10 mouse cellular contexts compared by ENCODE assay signal in the genomic region with DNA sequence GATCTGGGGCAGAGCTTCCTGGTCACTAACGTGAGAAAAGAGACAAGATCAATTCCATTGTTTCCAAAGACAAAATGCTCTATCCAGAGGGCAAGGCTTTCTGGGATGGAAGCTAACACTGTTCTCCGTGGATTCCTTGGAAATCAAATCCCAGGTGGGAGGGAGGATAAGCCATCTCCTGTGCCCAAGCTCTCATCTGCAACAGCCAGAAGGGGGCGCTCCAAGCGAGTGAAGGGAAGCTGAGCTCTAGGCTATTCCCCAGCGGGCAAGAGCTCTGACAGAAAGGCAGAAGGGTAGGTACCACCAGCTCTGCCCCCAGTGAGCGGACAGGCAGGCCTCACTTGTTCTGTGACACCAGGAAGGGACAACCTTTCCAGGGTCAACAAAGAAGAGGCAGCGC. TPM values are rescaled to one million over a fixed set of nuclear protein-coding genes. Genes with fewer than 3 reads are reported as not detected.
DNase-seq lines count a peak whose midpoint lies in the region; ATAC-seq and TF ChIP-seq lines count a peak whose summit lies in the region.
"Had no signal": no experiment of that assay in that cellular context is flagged by ENCODE, and none has a peak within 500 bp of the region (broad histone marks: within the 10 kb centered on the region; RNA-seq: fewer than 3 reads in every experiment).

No protein-coding gene starts in this region.

- no peaks in the 10 kb centered on the region for H3K36me3 ChIP-seq in hindbrain, embryonic 10.5 days
- H3K36me3 ChIP-seq in hindbrain, embryonic 16.5 days (ENCODE audit: control insufficient read depth, insufficient read depth, low read length), result no peaks in the 10 kb centered on the region
- no peaks in the 10 kb centered on the region for H3K36me3 ChIP-seq in kidney, adult 2 months (ENCODE audit: control insufficient read depth, insufficient read depth, low read length)
- H3K36me3 ChIP-seq: neural tube, embryonic 12.5 days had no signal

- ATAC-seq in hindbrain, embryonic 16.5 days, result no peak
- peak; percentile 37; the same call in 1 of the 2 replicates for ATAC-seq in neutrophil, adult 5-6 weeks (ENCODE audit: extremely low read depth, insufficient number of reproducible peaks, low FRiP score, poor library complexity, severe bottlenecking)

- no peak for TF ChIP-seq POLR2A in kidney, adult 2 months (IDR thresholded peaks at IDR 0.05; ENCODE audit: low read depth, low read length)

- no peaks in the 10 kb centered on the region for H3K9me3 ChIP-seq in hindbrain, embryonic 10.5 days
- no peaks in the 10 kb centered on the region for H3K9me3 ChIP-seq in hindbrain, embryonic 16.5 days (ENCODE audit: control insufficient read depth, low read length)
- H3K9me3 ChIP-seq: embryonic facial prominence, embryonic 13.5 days; neural tube, embryonic 12.5 days had no signal

- no peak overlapping the region for H3K4me2 ChIP-seq in hindbrain, embryonic 16.5 days (ENCODE audit: low read length)
- H3K4me2 ChIP-seq: embryonic facial prominence, embryonic 13.5 days; neural tube, embryonic 12.5 days had no signal

- no peak overlapping the region for H3K27ac ChIP-seq in hindbrain, embryonic 10.5 days
- no peak overlapping the region for H3K27ac ChIP-seq in hindbrain, embryonic 16.5 days (ENCODE audit: low read depth, low read length)
- no peak overlapping the region for H3K27ac ChIP-seq in kidney, adult 2 months (ENCODE audit: insufficient read depth, low read depth, low read length)
- H3K27ac ChIP-seq: embryonic facial prominence, embryonic 13.5 days; neural tube, embryonic 12.5 days had no signal

- peaks cover 38% of the 10 kb centered on the region for H3K27me3 ChIP-seq in hindbrain, embryonic 10.5 days (ENCODE audit: insufficient read depth, poor library complexity, severe bottlenecking)
- no peaks in the 10 kb centered on the region for H3K27me3 ChIP-seq in hindbrain, embryonic 16.5 days (replicated peaks; ENCODE audit: control insufficient read depth, insufficient read depth, low read length)
- H3K27me3 ChIP-seq in kidney, adult 2 months (replicated peaks; ENCODE audit: control insufficient read depth, insufficient read depth, low read length), result no peaks in the 10 kb centered on the region
- H3K27me3 ChIP-seq: embryonic facial prominence, embryonic 13.5 days had no signal

- peak; percentile 90 for TF ChIP-seq CTCF in kidney, adult 2 months (conservative IDR thresholded peaks at IDR 0.05; ENCODE audit: insufficient read depth, insufficient read length, low read depth, low read length)

- no peak overlapping the region for H3K4me3 ChIP-seq in hindbrain, embryonic 10.5 days
- H3K4me3 ChIP-seq in hindbrain, embryonic 16.5 days (ENCODE audit: low read length), result no peak overlapping the region
- no peak overlapping the region for H3K4me3 ChIP-seq in kidney, adult 2 months (ENCODE audit: insufficient read depth, low read depth, low read length)
- H3K4me3 ChIP-seq: embryonic facial prominence, embryonic 13.5 days; neural tube, embryonic 12.5 days had no signal

- H3K9ac ChIP-seq in hindbrain, embryonic 16.5 days (ENCODE audit: low read depth, low read length), result no peak overlapping the region
- H3K9ac ChIP-seq: embryonic facial prominence, embryonic 13.5 days; neural tube, embryonic 12.5 days had no signal

- 25% methylated on average over 7 of the region's 7 CpGs for WGBS in hindbrain, embryonic 10.5 days
- 29% methylated on average over 7 of the region's 7 CpGs for WGBS in hindbrain, embryonic 16.5 days
- WGBS in kidney, adult 2 months, result 34% methylated on average over 7 of the region's 7 CpGs

- peak; percentile 74 for DNase-seq in hindbrain, embryonic 10.5 days (ENCODE audit: low spot score)
- DNase-seq in brain, adult 2 months (ENCODE audit: low read depth, low spot score), result peak; percentile 84
- DNase-seq in forelimb bud, embryonic 11.5 days (ENCODE audit: low read depth, low spot score), result peak; percentile 75
- DNase-seq in kidney, adult 2 months, result peak; percentile 81
- DNase-seq in left cerebral cortex, postnatal 4 days, result peak; percentile 87
- DNase-seq in testis, postnatal 10 days (ENCODE audit: low spot score), result peak; percentile 94

- intact Hi-C loops in left cerebral cortex, postnatal 4 days (cut with DNase I), result loop anchor here (2.0 to 10.0 kb wide), 2 partner anchors 49 to 347 kb away; no protein-coding TSS in a partner anchor

- H3K4me1 ChIP-seq in hindbrain, embryonic 10.5 days (replicated peaks), result peaks cover 37% of the 10 kb centered on the region
- no peaks in the 10 kb centered on the region for H3K4me1 ChIP-seq in hindbrain, embryonic 16.5 days (ENCODE audit: control insufficient read depth, insufficient read depth, low read depth, low read length)
- H3K4me1 ChIP-seq in kidney, adult 2 months (ENCODE audit: control insufficient read depth, insufficient read depth, low read length), result no peaks in the 10 kb centered on the region

RNA-seq across cellular contexts. Expression of a gene that starts 41.6 kb away (rescaled TPM):
- polyA plus RNA-seq in hindbrain, embryonic 10.5 days (2016; fragmentation: Nextera tagmentation; extraction: Ambion mirVana), result 6.2 and 10.3 TPM in 2 replicates
- polyA plus RNA-seq in hindbrain, embryonic 16.5 days (2015; fragmentation: Nextera tagmentation; extraction: Ambion mirVana), result 24.5 and 26.8 TPM in 2 replicates
- 200 and 223 TPM in 2 replicates for polyA plus RNA-seq in kidney, adult 2 months (2012; rRNA removed)
- total RNA-seq in left cerebral cortex, postnatal 4 days (2021), result 10 to 100 TPM; 15.4 to 17.4 TPM
- 147 and 156 TPM in 2 replicates for total RNA-seq in neutrophil, adult 5-6 weeks (2017)
